Mouse (Mus musculus): ENCODE measurements at regions not wholly inside any gene's neighbourhood (a gene's known extent, or its start where the extent isn't known, plus 50 kb on each side); places are given as distances from the start of the nearest gene placed in this dataset.

DNA sequence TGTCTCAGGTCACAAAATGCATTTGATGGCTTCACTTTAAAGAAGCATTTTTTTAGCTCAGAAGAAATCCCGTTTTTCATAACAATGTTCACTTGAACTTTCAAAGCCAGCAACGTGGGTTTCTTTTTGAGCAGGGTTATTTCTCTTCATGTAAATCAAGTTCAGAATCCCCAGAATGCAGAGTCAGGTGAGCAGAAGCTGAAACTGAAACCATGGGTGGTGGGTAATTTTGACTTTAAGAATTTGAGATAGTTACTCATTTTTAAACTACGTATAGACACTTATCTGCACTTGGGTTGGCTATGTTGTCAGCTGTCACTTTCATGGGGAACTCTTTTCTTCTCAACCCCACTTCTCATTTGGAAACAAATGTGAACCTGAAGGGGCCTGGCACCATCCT, 1827.5 kb upstream of the 5930422O12Rik start:
- Histone ChIP-seq H3K9me3 (replicated peaks; ENCODE audit: low read length) (no peaks in the 10 kb centered on the region), H3K9ac (ENCODE audit: insufficient read depth, low read depth) (no peak overlapping the region), H3K79me2 (replicated peaks; ENCODE audit: control insufficient read depth, extremely low read depth, insufficient read depth, poor library complexity, severe bottlenecking) (no peaks in the 10 kb centered on the region), H3K27me3 (replicated peaks) (no peaks in the 10 kb centered on the region), H3K4me3 (replicated peaks in 1 of 3; ENCODE audit: low read depth in 2 of 3, low read length in 2 of 3, poor library complexity in 1 of 3) (no peak overlapping the region), H3K27ac (ENCODE audit: insufficient read depth, low read depth) (no peak overlapping the region), H3K36me3 (replicated peaks in 1 of 2; ENCODE audit: control insufficient read depth in 1 of 2, insufficient read depth in 1 of 2, low read length in 1 of 2) (no peaks in the 10 kb centered on the region), H3K4me1 (ENCODE audit: control insufficient read depth in 1 of 2, insufficient read depth in 2 of 2) (peaks cover 0 to 28% of the 10 kb centered on the region in 2 experiments; a peak in 3 of 4 replicates), H3K4me2 (ENCODE audit: insufficient read depth, low read depth, poor library complexity, severe bottlenecking) (peak overlapping the region; percentile 61)
- dilution Hi-C loops (cut with MboI; ENCODE audit: extremely low pct_ligation_motif_present, extremely low pct_unique_long_range_greater_than_20kb, low sequenced_read_pairs), result no loop called here
- in situ Hi-C loops (cut with MboI; ENCODE audit: low pct_ligation_motif_present, low pct_unique_long_range_greater_than_20kb, low sequenced_read_pairs), result no loop called here
- peak; percentile 76 for DNase-seq (ENCODE audit: extremely low read depth)
- TF ChIP-seq USF1 (IDR thresholded peaks at IDR 0.05; ENCODE audit: low read depth, low read length) (no peak), CHD1 (IDR thresholded peaks at IDR 0.05; ENCODE audit: low read depth, low read length) (no peak), MAFK (IDR thresholded peaks at IDR 0.05; ENCODE audit: insufficient replicate concordance, low read length) (peak; percentile 54; the same call in 1 of the 2 replicates), KAT2A (IDR thresholded peaks at IDR 0.05; ENCODE audit: insufficient replicate concordance, low read length) (no peak), E2F4 (IDR thresholded peaks at IDR 0.05; ENCODE audit: insufficient replicate concordance, low read depth, low read length) (no peak), JUND (conservative IDR thresholded peaks at IDR 0.05; ENCODE audit: low read depth, low read length) (peak; percentile 84), MXI1 (IDR thresholded peaks at IDR 0.05; ENCODE audit: low read depth, low read length) (peak; percentile 36; the same call in 1 of the 2 replicates), SIN3A (IDR thresholded peaks at IDR 0.05; ENCODE audit: low read length) (no peak; the same call in 1 of the 2 replicates), GABPA (IDR thresholded peaks at IDR 0.05; ENCODE audit: insufficient replicate concordance, low read depth, low read length) (no peak), ZC3H11A (IDR thresholded peaks at IDR 0.05; ENCODE audit: low read depth, low read length) (no peak), USF2 (conservative IDR thresholded peaks at IDR 0.05; ENCODE audit: low read depth, low read length) (no peak), PAX5 (IDR thresholded peaks at IDR 0.05; ENCODE audit: low read length) (no peak), RAD21 (IDR thresholded peaks at IDR 0.05; ENCODE audit: low read depth, low read length) (no peak; the same call in none of the 2 replicates), ELF1 (IDR thresholded peaks at IDR 0.05; ENCODE audit: low read depth, low read length) (no peak), NELFE (IDR thresholded peaks at IDR 0.05; ENCODE audit: low read depth, low read length) (no peak), CHD2 (IDR thresholded peaks at IDR 0.05; ENCODE audit: low read length) (peak; percentile 50), CTCF (conservative IDR thresholded peaks at IDR 0.05 in 1 of 2, IDR thresholded peaks at IDR 0.05 in 1 of 2; ENCODE audit: low read depth in 2 of 2, low read length in 2 of 2) (no peak), HCFC1 (IDR thresholded peaks at IDR 0.05; ENCODE audit: low read depth, low read length) (no peak; the same call in 1 of the 2 replicates), ETS1 (conservative IDR thresholded peaks at IDR 0.05; ENCODE audit: low read depth, low read length) (peak; percentile 94), MAX (IDR thresholded peaks at IDR 0.05; ENCODE audit: low read length) (peak; percentile 49; the same call in 1 of the 2 replicates), UBTF (IDR thresholded peaks at IDR 0.05; ENCODE audit: low read depth, low read length) (no peak), NRF1 (IDR thresholded peaks at IDR 0.05; ENCODE audit: low read depth, low read length) (no peak), MEF2A (IDR thresholded peaks at IDR 0.05; ENCODE audit: borderline replicate concordance, low read depth, low read length) (peak; percentile 76), ZKSCAN1 (IDR thresholded peaks at IDR 0.05; ENCODE audit: borderline replicate concordance, low read depth, low read length) (no peak), IRF4 (IDR thresholded peaks at IDR 0.05; ENCODE audit: low read depth, low read length) (peak; percentile 94), POLR2AphosphoS2 (IDR thresholded peaks at IDR 0.05; ENCODE audit: low read depth, low read length) (no peak), JUN (IDR thresholded peaks at IDR 0.05; ENCODE audit: insufficient read depth, low read depth, low read length) (peak; percentile 83), RCOR1 (conservative IDR thresholded peaks at IDR 0.05; ENCODE audit: low read depth, low read length) (peak; percentile 92), EP300 (IDR thresholded peaks at IDR 0.05; ENCODE audit: low read length) (peak; percentile 93), MAZ (IDR thresholded peaks at IDR 0.05; ENCODE audit: low read depth, low read length) (no peak), ZNF384 (IDR thresholded peaks at IDR 0.05; ENCODE audit: low read depth, low read length) (no peak; the same call in 1 of the 2 replicates), ZMIZ1 (IDR thresholded peaks at IDR 0.05; ENCODE audit: low read depth, low read length) (no peak), TCF12 (IDR thresholded peaks at IDR 0.05; ENCODE audit: low read depth, low read length) (peak; percentile 72), MYC (IDR thresholded peaks at IDR 0.05; ENCODE audit: low read depth, low read length) (peak; percentile 56; the same call in 1 of the 2 replicates), SMC3 (IDR thresholded peaks at IDR 0.05; ENCODE audit: low read depth, low read length) (no peak; the same call in 1 of the 2 replicates), POLR2A (IDR thresholded peaks at IDR 0.05; ENCODE audit: low read depth, low read length) (no peak), TBP (conservative IDR thresholded peaks at IDR 0.05; ENCODE audit: low read depth, low read length) (no peak), BHLHE40 (IDR thresholded peaks at IDR 0.05; ENCODE audit: low read depth, low read length) (peak; percentile 96)
